Mouse (Mus musculus): ENCODE measurements at regions not wholly inside any gene's neighbourhood (a gene's known extent, or its start where the extent isn't known, plus 50 kb on each side); places are given as distances from the start of the nearest gene placed in this dataset.

DNA sequence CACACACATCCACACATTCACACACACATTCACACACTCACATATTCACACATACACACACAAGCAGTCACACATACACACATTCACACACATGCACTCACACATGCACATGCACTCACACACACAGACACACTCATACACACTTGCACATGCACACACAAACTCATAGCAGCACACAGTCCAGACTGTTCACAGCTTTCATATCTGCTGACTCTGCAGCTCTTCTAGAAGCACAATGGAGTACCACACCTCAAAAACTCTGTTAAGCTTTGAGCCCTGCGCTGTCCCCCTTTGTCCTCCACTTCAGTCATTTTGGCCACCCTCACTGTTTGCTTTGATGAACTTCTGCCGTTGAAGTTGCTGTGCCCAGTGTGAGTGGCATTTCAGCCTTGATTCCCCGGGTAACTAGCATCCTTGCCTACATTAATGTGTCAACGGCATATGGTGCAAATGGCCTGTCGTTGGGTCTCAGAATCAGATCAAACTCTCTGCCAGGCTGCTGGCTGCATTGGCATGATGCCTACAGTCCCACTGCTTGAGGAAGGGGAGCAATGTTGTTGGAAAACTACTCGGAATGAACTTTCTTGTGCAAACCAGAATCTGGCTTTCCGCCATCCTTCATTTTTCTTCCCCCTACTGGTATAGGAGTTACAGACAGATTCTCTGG is 54.6 kb upstream of the Barhl2 start:
- TF ChIP-seq CHD2 (IDR thresholded peaks at IDR 0.05; ENCODE audit: low read depth, low read length) = no peak
- peak; percentile 38; the same call in 1 of the 2 replicates for TF ChIP-seq MAFK (IDR thresholded peaks at IDR 0.05; ENCODE audit: insufficient read depth, low read depth, low read length)
- TF ChIP-seq ZNF384 (IDR thresholded peaks at IDR 0.05; ENCODE audit: low read depth, low read length) = no peak

All from ES-E14 (cell line).